ENCODE assay signal across 14 mouse cellular contexts in genomic region chr9:83259511-83259910, GRCm38 (mm10).
"Had no signal": no experiment of that assay in that cellular context is flagged by ENCODE, and none has a peak within 500 bp of the region (broad histone marks: within the 10 kb centered on the region; RNA-seq: fewer than 3 reads in every experiment).

No protein-coding gene starts in this region.

- H3K36me3 ChIP-seq: neural tube, embryonic 13.5 days; neural tube, embryonic 15.5 days; stomach, embryonic 15.5 days had no signal

- H3K4me2 ChIP-seq: neural tube, embryonic 13.5 days; neural tube, embryonic 15.5 days; stomach, embryonic 15.5 days had no signal

- H3K9ac ChIP-seq: neural tube, embryonic 13.5 days; neural tube, embryonic 15.5 days; stomach, embryonic 15.5 days had no signal

- H3K4me3 ChIP-seq: neural tube, embryonic 13.5 days; neural tube, embryonic 15.5 days; stomach, embryonic 15.5 days had no signal

- H3K27ac ChIP-seq: neural tube, embryonic 13.5 days; neural tube, embryonic 15.5 days; stomach, embryonic 15.5 days; stomach, postnatal 0 days had no signal

- H3K4me1 ChIP-seq: neural tube, embryonic 13.5 days; neural tube, embryonic 15.5 days; stomach, embryonic 15.5 days had no signal

- H3K9me3 ChIP-seq: neural tube, embryonic 13.5 days; neural tube, embryonic 15.5 days; stomach, embryonic 15.5 days had no signal

- DNase-seq: retina, postnatal 1 day; right cerebral cortex, postnatal 14 days; right cerebral cortex, postnatal 4 days; spleen, adult 18-20 months; thymus, adult 18-20 months; thymus, adult 2 months; thymus, postnatal 14 days; thymus, postnatal 25 days; thymus, postnatal 36 days; thymus, postnatal 4 days had no signal

- H3K27me3 ChIP-seq: neural tube, embryonic 13.5 days; neural tube, embryonic 15.5 days; stomach, embryonic 15.5 days had no signal
